8 mouse cellular contexts compared by ENCODE assay signal in the genomic region with DNA sequence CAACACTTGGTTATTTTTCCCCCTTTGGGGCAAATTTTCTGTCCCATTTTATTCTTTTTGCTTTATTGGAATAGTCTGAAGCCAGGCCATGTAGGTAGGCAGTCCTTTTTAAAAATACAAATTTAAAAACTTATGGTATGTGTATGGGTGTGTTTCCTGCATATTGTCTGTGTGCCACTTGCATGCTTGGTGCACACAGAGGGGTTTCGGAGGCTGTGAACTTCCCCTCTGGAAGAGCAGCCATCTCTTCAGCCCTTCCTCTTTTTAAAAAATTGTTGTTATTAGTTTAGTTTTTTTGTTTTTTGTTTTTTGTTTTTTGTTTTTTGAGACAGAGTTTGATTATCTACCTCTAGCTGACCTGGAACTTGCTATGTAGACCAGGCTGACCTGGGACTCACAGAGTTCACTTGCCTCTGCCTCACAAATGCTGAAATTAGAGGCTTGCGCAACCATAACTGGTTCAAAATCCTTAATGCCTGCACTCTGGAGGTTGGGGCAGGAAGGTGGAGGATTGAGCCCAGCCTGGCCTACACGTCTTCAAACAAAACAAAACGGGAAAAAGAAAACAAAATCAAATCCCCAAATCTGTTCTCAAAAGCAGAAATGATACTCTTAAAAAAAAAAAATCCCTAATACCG. TPM values are rescaled to one million over a fixed set of nuclear protein-coding genes. Genes with fewer than 3 reads are reported as not detected.
DNase-seq lines count a peak whose midpoint lies in the region; ATAC-seq lines count a peak whose summit lies in the region.

No protein-coding gene starts in this region.

- peak overlapping the region; percentile 98 for H3K4me2 ChIP-seq in neural tube, embryonic 11.5 days (ENCODE audit: low read depth)
- peak overlapping the region; percentile 69 for H3K4me2 ChIP-seq in forebrain, embryonic 16.5 days (ENCODE audit: low read length)
- H3K4me2 ChIP-seq in liver, embryonic 13.5 days: peak overlapping the region; percentile 75
- peak overlapping the region; percentile 97 for H3K4me2 ChIP-seq in stomach, embryonic 14.5 days (replicated peaks; ENCODE audit: low read depth, low read length)

- peak overlapping the region; percentile 44; the same call in 1 of the 2 replicates for H3K4me3 ChIP-seq in neural tube, embryonic 11.5 days (ENCODE audit: low read depth, low read length)
- no peak overlapping the region for H3K4me3 ChIP-seq in forebrain, embryonic 16.5 days (replicated peaks; ENCODE audit: low read length)
- H3K4me3 ChIP-seq in liver, embryonic 13.5 days (replicated peaks): peak overlapping the region; percentile 57
- H3K4me3 ChIP-seq in stomach, embryonic 14.5 days (ENCODE audit: low read depth, low read length): peak overlapping the region; percentile 48

- no peaks in the 10 kb centered on the region for H3K9me3 ChIP-seq in neural tube, embryonic 11.5 days (ENCODE audit: control insufficient read depth, low read length)
- H3K9me3 ChIP-seq in forebrain, embryonic 16.5 days (ENCODE audit: control insufficient read depth, low read length): no peaks in the 10 kb centered on the region
- H3K9me3 ChIP-seq in liver, embryonic 13.5 days (replicated peaks): no peaks in the 10 kb centered on the region
- no peaks in the 10 kb centered on the region for H3K9me3 ChIP-seq in stomach, embryonic 14.5 days (ENCODE audit: control insufficient read depth, low read depth, low read length)

- ATAC-seq in neural tube, embryonic 11.5 days (ENCODE audit: insufficient read depth, low FRiP score, low TSS enrichment): no peak
- no peak for ATAC-seq in forebrain, embryonic 16.5 days
- no peak for ATAC-seq in liver, embryonic 13.5 days (ENCODE audit: low read depth)
- ATAC-seq in stomach, embryonic 14.5 days (ENCODE audit: insufficient number of reproducible peaks, insufficient read depth, low FRiP score, low read depth): no peak

- H3K27me3 ChIP-seq in neural tube, embryonic 11.5 days (ENCODE audit: control insufficient read depth, insufficient read depth, low read length): no peaks in the 10 kb centered on the region
- peaks cover 4% of the 10 kb centered on the region for H3K27me3 ChIP-seq in forebrain, embryonic 16.5 days (replicated peaks; ENCODE audit: control insufficient read depth, insufficient read depth, low read length)
- peaks cover 20% of the 10 kb centered on the region for H3K27me3 ChIP-seq in liver, embryonic 13.5 days
- H3K27me3 ChIP-seq in stomach, embryonic 14.5 days (ENCODE audit: control insufficient read depth, insufficient read depth, low read length): no peaks in the 10 kb centered on the region

- no peaks in the 10 kb centered on the region for H3K36me3 ChIP-seq in neural tube, embryonic 11.5 days (ENCODE audit: control insufficient read depth, insufficient read depth, low read length)
- no peaks in the 10 kb centered on the region for H3K36me3 ChIP-seq in forebrain, embryonic 16.5 days (ENCODE audit: control insufficient read depth, insufficient read depth)
- H3K36me3 ChIP-seq in liver, embryonic 13.5 days: no peaks in the 10 kb centered on the region
- H3K36me3 ChIP-seq in stomach, embryonic 14.5 days (ENCODE audit: control insufficient read depth, insufficient read depth, low read length): no peaks in the 10 kb centered on the region

- intact Hi-C loops in left cerebral cortex, postnatal 25 days (cut with DNase I): no loop called here

- DNase-seq in neural tube, embryonic 11.5 days (ENCODE audit: low spot score): no peak
- DNase-seq in neural tube, embryonic 10.5 days (ENCODE audit: extremely low spot score, low spot score): no peak
- no peak for DNase-seq in liver, embryonic 13.5 days
- no peak for DNase-seq in left cerebral cortex, postnatal 25 days (ENCODE audit: low spot score in 2 of 2)
- DNase-seq in c-Kit-positive CD71-positive TER-119-positive erythroid progenitor cells, embryonic 14.5 days (ENCODE audit: low spot score): no peak
- no peak for DNase-seq in layer of hippocampus, adult 18-20 months (ENCODE audit: low spot score in 2 of 2)

- H3K4me1 ChIP-seq in neural tube, embryonic 11.5 days (ENCODE audit: control insufficient read depth, insufficient read depth, low read length): no peaks in the 10 kb centered on the region
- peaks cover 9% of the 10 kb centered on the region for H3K4me1 ChIP-seq in forebrain, embryonic 16.5 days (replicated peaks; ENCODE audit: control insufficient read depth, insufficient read depth, low read length)
- peaks cover 16% of the 10 kb centered on the region for H3K4me1 ChIP-seq in liver, embryonic 13.5 days (replicated peaks)
- H3K4me1 ChIP-seq in stomach, embryonic 14.5 days (ENCODE audit: control insufficient read depth, insufficient read depth, low read length): peaks cover 7% of the 10 kb centered on the region; the same call in 1 of the 2 replicates

- no peak overlapping the region; the same call in 1 of the 2 replicates for H3K9ac ChIP-seq in neural tube, embryonic 11.5 days (ENCODE audit: low read length)
- H3K9ac ChIP-seq in forebrain, embryonic 16.5 days (replicated peaks; ENCODE audit: low read depth, low read length): no peak overlapping the region
- H3K9ac ChIP-seq in liver, embryonic 13.5 days: no peak overlapping the region
- H3K9ac ChIP-seq in stomach, embryonic 14.5 days (replicated peaks; ENCODE audit: low read depth, low read length): no peak overlapping the region

- H3K27ac ChIP-seq in neural tube, embryonic 11.5 days (ENCODE audit: low read depth, low read length): no peak overlapping the region
- H3K27ac ChIP-seq in forebrain, embryonic 16.5 days (ENCODE audit: low read length): no peak overlapping the region
- no peak overlapping the region for H3K27ac ChIP-seq in liver, embryonic 13.5 days
- no peak overlapping the region for H3K27ac ChIP-seq in stomach, embryonic 14.5 days (ENCODE audit: low read length)

- WGBS in neural tube, embryonic 11.5 days: 42% methylated on average over 5 of the region's 5 CpGs
- WGBS in forebrain, embryonic 16.5 days: 36% methylated on average over 5 of the region's 5 CpGs
- WGBS in liver, embryonic 13.5 days (ENCODE audit: insufficient replicate concordance): 28% methylated on average over 5 of the region's 5 CpGs
- 37% methylated on average over 5 of the region's 5 CpGs for WGBS in stomach, embryonic 14.5 days

RNA-seq across cellular contexts. Expression of a gene that starts 0.8 kb away (rescaled TPM):
- 4.6 and 6.2 TPM in 2 replicates for polyA plus RNA-seq in neural tube, embryonic 11.5 days (2014; fragmentation: Nextera tagmentation; extraction: Ambion mirVana)
- 0.94 and 1.7 TPM in 2 replicates for polyA plus RNA-seq in forebrain, embryonic 16.5 days (2015; fragmentation: Nextera tagmentation; extraction: Ambion mirVana)
- 2.6 and 3.2 TPM in 2 replicates for polyA plus RNA-seq in liver, embryonic 13.5 days (2015; fragmentation: Nextera tagmentation; extraction: Ambion mirVana)
- polyA plus RNA-seq in stomach, embryonic 14.5 days (2014; fragmentation: Nextera tagmentation; extraction: Ambion mirVana): 7.1 and 10.6 TPM in 2 replicates
- 1 to 10 TPM; 2.6 to 2.9 TPM for total RNA-seq in left cerebral cortex, postnatal 25 days (2021)
- total RNA-seq in layer of hippocampus, adult 18-20 months (2021): 1 to 10 TPM; 4.8 to 5.2 TPM

RNA-seq across cellular contexts. Expression of a gene that starts 36.4 kb away (rescaled TPM):
- polyA plus RNA-seq in neural tube, embryonic 11.5 days (2014; fragmentation: Nextera tagmentation; extraction: Ambion mirVana): 0.16 TPM in 1 of 2 replicates, not detected in the other
- polyA plus RNA-seq in forebrain, embryonic 16.5 days (2015; fragmentation: Nextera tagmentation; extraction: Ambion mirVana): not detected in 2 replicates
- polyA plus RNA-seq in liver, embryonic 13.5 days (2015; fragmentation: Nextera tagmentation; extraction: Ambion mirVana): 0.05 and 0.12 TPM in 2 replicates
- 0.12 and 0.21 TPM in 2 replicates for polyA plus RNA-seq in stomach, embryonic 14.5 days (2014; fragmentation: Nextera tagmentation; extraction: Ambion mirVana)
- total RNA-seq in left cerebral cortex, postnatal 25 days (2021): not detected
- total RNA-seq in layer of hippocampus, adult 18-20 months (2021): under 1 TPM; 0.28 to 0.30 TPM

RNA-seq across cellular contexts. Expression of a gene that starts 51.0 kb away (rescaled TPM):
- polyA plus RNA-seq in neural tube, embryonic 11.5 days (2014; fragmentation: Nextera tagmentation; extraction: Ambion mirVana): 42.5 and 50.2 TPM in 2 replicates
- polyA plus RNA-seq in forebrain, embryonic 16.5 days (2015; fragmentation: Nextera tagmentation; extraction: Ambion mirVana): 16.6 and 16.7 TPM in 2 replicates
- polyA plus RNA-seq in liver, embryonic 13.5 days (2015; fragmentation: Nextera tagmentation; extraction: Ambion mirVana): 5.7 and 9.2 TPM in 2 replicates
- polyA plus RNA-seq in stomach, embryonic 14.5 days (2014; fragmentation: Nextera tagmentation; extraction: Ambion mirVana): 24.3 and 26.4 TPM in 2 replicates
- total RNA-seq in left cerebral cortex, postnatal 25 days (2021): 10 to 100 TPM; 20.2 to 20.5 TPM
- total RNA-seq in layer of hippocampus, adult 18-20 months (2021): 10 to 100 TPM; 23.0 to 25.0 TPM

RNA-seq across cellular contexts. Expression of a gene that starts 59.1 kb away (rescaled TPM):
- 14.5 and 14.6 TPM in 2 replicates for polyA plus RNA-seq in neural tube, embryonic 11.5 days (2014; fragmentation: Nextera tagmentation; extraction: Ambion mirVana)
- polyA plus RNA-seq in forebrain, embryonic 16.5 days (2015; fragmentation: Nextera tagmentation; extraction: Ambion mirVana): 3.6 and 4.5 TPM in 2 replicates
- polyA plus RNA-seq in liver, embryonic 13.5 days (2015; fragmentation: Nextera tagmentation; extraction: Ambion mirVana): 0.15 and 0.41 TPM in 2 replicates
- 0.97 and 1.9 TPM in 2 replicates for polyA plus RNA-seq in stomach, embryonic 14.5 days (2014; fragmentation: Nextera tagmentation; extraction: Ambion mirVana)
- 1 to 10 TPM; 2.2 to 3.5 TPM for total RNA-seq in left cerebral cortex, postnatal 25 days (2021)
- total RNA-seq in layer of hippocampus, adult 18-20 months (2021): under 1 TPM; 0.35 to 0.46 TPM
